Mouse (Mus musculus): ENCODE results near the gene Tfip11. TPM values are rescaled to one million over a fixed set of nuclear protein-coding genes. Genes with fewer than 3 reads are reported as not detected.

Gene Tfip11
- total RNA-seq, 1 experiment from 2014 or later, result 22.2 TPM

GRCm38 (mm10) chr5:112371933-112372332 lies 45.8 kb downstream of the Tfip11 start:
- no peak for ATAC-seq (replicated peaks in 1 of 2; ENCODE audit: insufficient read depth in 1 of 2, low FRiP score in 2 of 2, low TSS enrichment in 1 of 2, low read depth in 1 of 2, poor library complexity in 2 of 2, severe bottlenecking in 2 of 2)

GRCm38 (mm10) chr5:112376111-112376510 lies 50.0 kb downstream of the Tfip11 start:
- ATAC-seq (replicated peaks in 1 of 2; ENCODE audit: insufficient read depth in 1 of 2, low FRiP score in 2 of 2, low TSS enrichment in 1 of 2, low read depth in 1 of 2, poor library complexity in 2 of 2, severe bottlenecking in 2 of 2), result no peak

GRCm38 (mm10) chr5:112377380-112377779 lies 51.2 kb downstream of the Tfip11 start:
- no peak for ATAC-seq (replicated peaks in 1 of 2; ENCODE audit: insufficient read depth in 1 of 2, low FRiP score in 2 of 2, low TSS enrichment in 1 of 2, low read depth in 1 of 2, poor library complexity in 2 of 2, severe bottlenecking in 2 of 2)

GRCm38 (mm10) chr5:112378716-112379115 lies 52.6 kb downstream of the Tfip11 start:
- ATAC-seq (replicated peaks in 1 of 2; ENCODE audit: insufficient read depth in 1 of 2, low FRiP score in 2 of 2, low TSS enrichment in 1 of 2, low read depth in 1 of 2, poor library complexity in 2 of 2, severe bottlenecking in 2 of 2), result no peak

GRCm38 (mm10) chr5:112381154-112381553 lies 55.0 kb downstream of the Tfip11 start:
- no peak for ATAC-seq (replicated peaks in 1 of 2; ENCODE audit: insufficient read depth in 1 of 2, low FRiP score in 2 of 2, low TSS enrichment in 1 of 2, low read depth in 1 of 2, poor library complexity in 2 of 2, severe bottlenecking in 2 of 2)

GRCm38 (mm10) chr5:112382042-112382441 lies 55.9 kb downstream of the Tfip11 start:
- no peak for ATAC-seq (replicated peaks in 1 of 2; ENCODE audit: insufficient read depth in 1 of 2, low FRiP score in 2 of 2, low TSS enrichment in 1 of 2, low read depth in 1 of 2, poor library complexity in 2 of 2, severe bottlenecking in 2 of 2)

- ATAC-seq (replicated peaks in 1 of 2; ENCODE audit: insufficient read depth in 1 of 2, low FRiP score in 2 of 2, low TSS enrichment in 1 of 2, low read depth in 1 of 2, poor library complexity in 2 of 2, severe bottlenecking in 2 of 2), result no peak
Observed at GRCm38 (mm10) chr5:112382641-112383330, 56.6 kb downstream of the Tfip11 start.

- peak; percentile 78 to 84 for ATAC-seq (replicated peaks in 1 of 2; ENCODE audit: insufficient read depth in 1 of 2, low FRiP score in 2 of 2, low TSS enrichment in 1 of 2, low read depth in 1 of 2, poor library complexity in 2 of 2, severe bottlenecking in 2 of 2)
Observed at GRCm38 (mm10) chr5:112384805-112385472, 58.8 kb downstream of the Tfip11 start.

GRCm38 (mm10) chr5:112385973-112386372 lies 59.8 kb downstream of the Tfip11 start:
- no peak for ATAC-seq (replicated peaks in 1 of 2; ENCODE audit: insufficient read depth in 1 of 2, low FRiP score in 2 of 2, low TSS enrichment in 1 of 2, low read depth in 1 of 2, poor library complexity in 2 of 2, severe bottlenecking in 2 of 2)

Other genes starting within 250 kb of the Tfip11 start
- gene Cryba4, start 73.8 kb upstream of the Tfip11 start, total RNA-seq (2017), result 0.63 TPM in 1 of 2 replicates, not detected in the other
- not detected in 2 replicates for gene Crybb1, start 70.5 kb upstream of the Tfip11 start, total RNA-seq (2017)
- 41.9 and 56.8 TPM in 2 replicates for gene Tpst2, start 49.7 kb upstream of the Tfip11 start, total RNA-seq (2017)
- 15.5 and 16.5 TPM in 2 replicates for gene Srrd, start 16.7 kb downstream of the Tfip11 start, total RNA-seq (2017)
- gene Hps4, start 16.7 kb downstream of the Tfip11 start, total RNA-seq (2017), result 11.3 and 12.0 TPM in 2 replicates
- gene Gm6583, start 29.7 kb downstream of the Tfip11 start, total RNA-seq (2017), result not detected in 2 replicates
- gene Asphd2, start 68.5 kb downstream of the Tfip11 start, total RNA-seq (2017), result not detected in 2 replicates
- gene Gm6588, start 123.1 kb downstream of the Tfip11 start, total RNA-seq (2017), result not detected in 2 replicates